Mouse (Mus musculus) telencephalon, adult 2 months (tissue): ENCODE measurements around the gene Lin52.
A peak's percentile ranks its signal among the peaks of the same experiment; 100 is the strongest.

Source experiments
- DNase-seq: peaks from one replicate; pipeline ENCODE4 v3.0.0-alpha.2; 2011; ENCODE audit warnings: low read depth, low spot score

Lin52 gene

GRCm38 (mm10) chr12:84450718-84451646, at the start of gene Lin52, which contains the start of gene Aldh6a1:
Gene Lin52, plus strand, starts transcription at chr12:84451422.
Gene Aldh6a1, minus strand, starts transcription at chr12:84451004.
- peak; percentile 100 for DNase-seq

GRCm38 (mm10) chr12:84402923-84403322, 48.3 kb upstream of the Lin52 start:
- no peak for DNase-seq

GRCm38 (mm10) chr12:84404541-84404940, 46.7 kb upstream of the Lin52 start:
- peak; percentile 16 for DNase-seq

GRCm38 (mm10) chr12:84407259-84407658, 44.0 kb upstream of the Lin52 start:
- DNase-seq, result no peak

GRCm38 (mm10) chr12:84407874-84408818, 43.1 kb upstream of the Lin52 start:
- DNase-seq, result peak; percentile 11

GRCm38 (mm10) chr12:84408819-84409507, 42.3 kb upstream of the Lin52 start, which contains the start of the genes Entpd5 and Bbof1:
Gene Entpd5, minus strand, starts transcription at chr12:84409029.
Gene Bbof1, plus strand, starts transcription at chr12:84409071.
- peak; percentile 69 for DNase-seq

GRCm38 (mm10) chr12:84416834-84417604, 34.2 kb upstream of the Lin52 start, which contains the start of gene Rnf113a2:
Gene Rnf113a2, plus strand, starts transcription at chr12:84417196.
- DNase-seq, result peak; percentile 83

GRCm38 (mm10) chr12:84417605-84417922, 33.7 kb upstream of the Lin52 start:
- DNase-seq, result no peak

GRCm38 (mm10) chr12:84423990-84424389, 27.2 kb upstream of the Lin52 start:
- no peak for DNase-seq

GRCm38 (mm10) chr12:84429825-84430224, 21.4 kb upstream of the Lin52 start:
- DNase-seq, result no peak

GRCm38 (mm10) chr12:84438697-84439096, 12.5 kb upstream of the Lin52 start:
- no peak for DNase-seq

GRCm38 (mm10) chr12:84442526-84442925, 8.7 kb upstream of the Lin52 start:
- no peak for DNase-seq

GRCm38 (mm10) chr12:84447386-84447785, 3.8 kb upstream of the Lin52 start:
- DNase-seq, result no peak

GRCm38 (mm10) chr12:84448181-84448580, 3.0 kb upstream of the Lin52 start:
- no peak for DNase-seq

- DNase-seq, result no peak
Measured at GRCm38 (mm10) chr12:84449887-84450286, 1.3 kb upstream of the Lin52 start.

- peak; percentile 13 for DNase-seq
Measured at GRCm38 (mm10) chr12:84450351-84450717, 888 bp upstream of the Lin52 start.

GRCm38 (mm10) chr12:84451801-84452200, 579 bp downstream of the Lin52 start:
- DNase-seq, result peak; percentile 6

- no peak for DNase-seq
Measured at GRCm38 (mm10) chr12:84456911-84457310, 5.7 kb downstream of the Lin52 start.

GRCm38 (mm10) chr12:84459845-84460244, 8.6 kb downstream of the Lin52 start:
- no peak for DNase-seq

- no peak for DNase-seq
Measured at GRCm38 (mm10) chr12:84461416-84461815, 10.2 kb downstream of the Lin52 start.

- no peak for DNase-seq
Measured at GRCm38 (mm10) chr12:84462856-84463255, 11.6 kb downstream of the Lin52 start.
